Mouse (Mus musculus): ENCODE measurements around the gene Clp1. TPM values are rescaled to one million over a fixed set of nuclear protein-coding genes. Genes with fewer than 3 reads are reported as not detected.

The Clp1 gene
- polyA plus RNA-seq, 1 experiment: 11.4 TPM

- peak overlapping the region; percentile 65; the same call in 1 of the 2 replicates for H3K27ac ChIP-seq (ENCODE audit: insufficient read depth, low read depth, low read length)
- no peaks in the 10 kb centered on the region for H3K36me3 ChIP-seq (ENCODE audit: control insufficient read depth, insufficient read depth, low read length)
- H3K4me1 ChIP-seq (ENCODE audit: control insufficient read depth, insufficient read depth, insufficient read length, low read length): peaks cover 8% of the 10 kb centered on the region; the same call in 1 of the 2 replicates
- WGBS: 32% methylated on average over 5 of the region's 5 CpGs
- H3K27me3 ChIP-seq (ENCODE audit: control insufficient read depth, insufficient read depth, low read length): no peaks in the 10 kb centered on the region
- no peak for TF ChIP-seq POLR2A (IDR thresholded peaks at IDR 0.05; ENCODE audit: low read depth, low read length)
- TF ChIP-seq CTCF (IDR thresholded peaks at IDR 0.05; ENCODE audit: extremely low read depth, insufficient read length, insufficient replicate concordance, low read depth, low read length): no peak
- H3K4me3 ChIP-seq (ENCODE audit: low read depth, low read length): no peak overlapping the region
Measured at GRCm38 (mm10) chr2:84756245-84756644, 29.1 kb upstream of the Clp1 start.

DNA sequence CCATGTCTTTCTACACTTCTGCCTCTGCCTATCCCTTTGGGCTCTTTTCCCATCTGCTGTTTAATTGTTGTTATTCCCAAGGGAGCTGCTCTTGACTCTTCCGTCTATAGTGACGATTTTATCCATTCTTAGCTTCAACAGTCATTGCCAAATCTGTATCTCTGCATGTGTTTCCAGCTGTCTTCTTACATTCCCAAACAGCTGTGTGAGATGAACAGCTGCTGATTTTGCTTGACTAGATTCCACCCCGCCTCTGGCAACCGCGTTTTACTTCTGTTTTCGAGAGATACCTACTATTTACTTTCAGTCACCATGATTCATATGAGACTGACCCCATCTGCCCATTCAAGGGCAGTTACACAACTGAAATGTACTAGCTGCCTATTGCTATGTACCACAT lies 23.0 kb upstream of the Clp1 start:
- Histone ChIP-seq H3K4me1 (ENCODE audit: control insufficient read depth, insufficient read depth, insufficient read length, low read length) (no peaks in the 10 kb centered on the region), H3K36me3 (ENCODE audit: control insufficient read depth, insufficient read depth, low read length) (no peaks in the 10 kb centered on the region), H3K27ac (ENCODE audit: insufficient read depth, low read depth, low read length) (no peak overlapping the region), H3K27me3 (ENCODE audit: control insufficient read depth, insufficient read depth, low read length) (no peaks in the 10 kb centered on the region), H3K4me3 (ENCODE audit: low read depth, low read length) (no peak overlapping the region)
- TF ChIP-seq CTCF (IDR thresholded peaks at IDR 0.05; ENCODE audit: extremely low read depth, insufficient read length, insufficient replicate concordance, low read depth, low read length): no peak
- no peak for TF ChIP-seq POLR2A (IDR thresholded peaks at IDR 0.05; ENCODE audit: low read depth, low read length)
- WGBS: 43% methylated on average over 6 of the region's 6 CpGs

DNA sequence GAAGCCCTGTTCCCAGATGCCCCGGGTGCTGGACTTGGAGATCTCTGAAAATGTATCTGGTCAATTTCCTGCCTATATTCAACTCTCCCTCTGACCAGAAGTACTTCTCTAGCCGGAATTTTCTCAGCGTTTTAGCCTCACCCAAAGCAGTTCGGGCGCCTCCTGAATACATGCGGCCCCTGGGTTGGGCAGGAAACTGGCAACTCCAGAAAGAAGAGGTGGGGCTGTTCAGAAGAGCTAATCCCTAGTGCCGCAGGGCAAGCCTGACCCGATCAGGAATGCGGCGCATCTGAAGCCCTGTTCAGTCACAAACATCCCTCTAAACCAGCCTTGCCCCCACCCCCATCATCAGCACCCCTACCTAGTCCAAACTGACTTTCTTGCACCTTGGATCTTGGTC lies 17.0 kb upstream of the Clp1 start:
- Histone ChIP-seq H3K27ac (ENCODE audit: insufficient read depth, low read depth, low read length) (no peak overlapping the region), H3K36me3 (ENCODE audit: control insufficient read depth, insufficient read depth, low read length) (no peaks in the 10 kb centered on the region), H3K4me1 (ENCODE audit: control insufficient read depth, insufficient read depth, insufficient read length, low read length) (peaks cover 11% of the 10 kb centered on the region), H3K27me3 (ENCODE audit: control insufficient read depth, insufficient read depth, low read length) (no peaks in the 10 kb centered on the region), H3K4me3 (ENCODE audit: low read depth, low read length) (peak overlapping the region; percentile 67)
- 4% methylated on average over 10 of the region's 10 CpGs for whole genome bisulfite sequencing
- TF ChIP-seq CTCF (IDR thresholded peaks at IDR 0.05; ENCODE audit: extremely low read depth, insufficient read length, insufficient replicate concordance, low read depth, low read length): no peak
- TF ChIP-seq POLR2A (IDR thresholded peaks at IDR 0.05; ENCODE audit: low read depth, low read length): no peak

DNA sequence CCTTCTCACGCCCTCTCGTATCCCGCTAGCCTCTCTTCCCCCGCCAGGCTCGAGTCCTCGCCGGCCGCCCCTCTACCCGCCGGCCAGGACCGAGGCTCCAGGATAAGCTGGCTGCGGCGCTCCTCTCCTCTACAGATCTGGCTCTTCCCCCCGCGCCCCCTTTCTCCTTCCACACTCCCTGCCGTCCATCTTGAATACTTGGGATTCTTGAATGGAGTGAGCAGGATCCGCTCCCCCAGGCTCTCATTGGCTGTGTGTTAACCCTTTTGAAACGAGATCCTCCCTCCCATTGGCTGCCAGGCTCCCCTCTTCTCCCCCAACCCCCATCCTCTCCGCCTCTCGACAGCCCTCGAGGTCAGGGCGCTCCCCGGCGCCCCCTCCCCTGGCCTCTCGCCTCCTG lies 16.4 kb upstream of the Clp1 start, which contains the start of gene Gm19426:
Gm19426 (minus strand) TSS at position 95 of the 400 bp plus-strand sequence.
- Histone ChIP-seq H3K4me1 (ENCODE audit: control insufficient read depth, insufficient read depth, insufficient read length, low read length) (peaks cover 11% of the 10 kb centered on the region), H3K27ac (ENCODE audit: insufficient read depth, low read depth, low read length) (peak within 1 kb of the TSS; percentile 48; the same call in 1 of the 2 replicates), H3K36me3 (ENCODE audit: control insufficient read depth, insufficient read depth, low read length) (no peaks in the 10 kb centered on the region), H3K27me3 (ENCODE audit: control insufficient read depth, insufficient read depth, low read length) (no peaks in the 10 kb centered on the region), H3K4me3 (ENCODE audit: low read depth, low read length) (peak within 1 kb of the TSS; percentile 67)
- WGBS: under 1% methylated on average over 25 of the region's 25 CpGs
- TF ChIP-seq CTCF (IDR thresholded peaks at IDR 0.05; ENCODE audit: extremely low read depth, insufficient read length, insufficient replicate concordance, low read depth, low read length) (no peak), POLR2A (IDR thresholded peaks at IDR 0.05; ENCODE audit: low read depth, low read length) (no peak)

- Histone ChIP-seq H3K4me3 (ENCODE audit: low read depth, low read length) (peak overlapping the region; percentile 67), H3K4me1 (ENCODE audit: control insufficient read depth, insufficient read depth, insufficient read length, low read length) (peaks cover 11% of the 10 kb centered on the region), H3K27me3 (ENCODE audit: control insufficient read depth, insufficient read depth, low read length) (no peaks in the 10 kb centered on the region), H3K27ac (ENCODE audit: insufficient read depth, low read depth, low read length) (no peak overlapping the region), H3K36me3 (ENCODE audit: control insufficient read depth, insufficient read depth, low read length) (no peaks in the 10 kb centered on the region)
- no peak for TF ChIP-seq CTCF (IDR thresholded peaks at IDR 0.05; ENCODE audit: extremely low read depth, insufficient read length, insufficient replicate concordance, low read depth, low read length)
- no peak for TF ChIP-seq POLR2A (IDR thresholded peaks at IDR 0.05; ENCODE audit: low read depth, low read length)
- WGBS: 53% methylated on average over 26 of the region's 26 CpGs
Measured at GRCm38 (mm10) chr2:84742451-84743283, 15.5 kb upstream of the Clp1 start.

- 76% methylated on average over 5 of the region's 5 CpGs for WGBS
- Histone ChIP-seq H3K36me3 (ENCODE audit: control insufficient read depth, insufficient read depth, low read length) (no peaks in the 10 kb centered on the region), H3K27me3 (ENCODE audit: control insufficient read depth, insufficient read depth, low read length) (peaks cover 5% of the 10 kb centered on the region; the same call in 1 of the 2 replicates), H3K4me1 (ENCODE audit: control insufficient read depth, insufficient read depth, insufficient read length, low read length) (peaks cover 11% of the 10 kb centered on the region), H3K27ac (ENCODE audit: insufficient read depth, low read depth, low read length) (no peak overlapping the region), H3K4me3 (ENCODE audit: low read depth, low read length) (peak overlapping the region; percentile 67; the same call in 1 of the 2 replicates)
- TF ChIP-seq CTCF (IDR thresholded peaks at IDR 0.05; ENCODE audit: extremely low read depth, insufficient read length, insufficient replicate concordance, low read depth, low read length) (no peak), POLR2A (IDR thresholded peaks at IDR 0.05; ENCODE audit: low read depth, low read length) (no peak)
Measured at GRCm38 (mm10) chr2:84741841-84742450, 14.8 kb upstream of the Clp1 start.
